Mouse (Mus musculus) left cerebral cortex, adult 18-20 months (tissue): ENCODE results near the gene Erp44. TPM values are rescaled to one million over a fixed set of nuclear protein-coding genes. Genes with fewer than 3 reads are reported as not detected.

Experiments used
- DNase-seq, 2 experiments: peaks; one replicate each; pipeline ENCODE4 v3.0.0; 2021 to 2022; ENCODE audit warnings: low spot score in 2 of 2, mixed read lengths in 1 of 2
- microRNA-seq, 2 experiments: library from miRNA; unstranded; fragments of <30 nt; microRNA quantifications; one replicate each; pipeline ENCODE4 v1.2.0; 2021
- total RNA-seq, 2 experiments: library from RNA; stranded (reverse); gene quantifications; 2 replicates each; pipeline ENCODE4 v1.2.3; 2021

Erp44 gene
- total RNA-seq, 2 experiments from 2014 or later: 36.3 to 38.9 TPM

DNA sequence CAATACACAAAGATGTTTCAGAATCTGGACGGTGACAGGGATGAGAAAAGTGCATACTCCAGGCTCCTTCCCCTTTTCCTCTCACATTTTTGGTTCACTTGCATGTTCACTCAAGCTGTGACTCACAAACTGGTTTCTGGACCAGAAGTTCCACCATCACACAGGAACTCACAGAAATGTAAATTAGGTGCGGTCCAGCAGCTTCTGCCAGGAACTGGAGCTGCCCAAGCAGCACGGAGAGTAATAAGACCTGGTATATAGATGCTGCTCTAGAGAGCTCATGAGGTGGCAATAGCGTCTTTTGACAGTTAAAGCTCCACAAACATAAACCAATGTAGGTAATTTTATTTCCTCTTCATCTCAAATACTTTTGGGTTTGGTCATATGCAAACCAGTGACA, 36.9 kb downstream of the Erp44 start:
- DNase-seq: no peak

DNA sequence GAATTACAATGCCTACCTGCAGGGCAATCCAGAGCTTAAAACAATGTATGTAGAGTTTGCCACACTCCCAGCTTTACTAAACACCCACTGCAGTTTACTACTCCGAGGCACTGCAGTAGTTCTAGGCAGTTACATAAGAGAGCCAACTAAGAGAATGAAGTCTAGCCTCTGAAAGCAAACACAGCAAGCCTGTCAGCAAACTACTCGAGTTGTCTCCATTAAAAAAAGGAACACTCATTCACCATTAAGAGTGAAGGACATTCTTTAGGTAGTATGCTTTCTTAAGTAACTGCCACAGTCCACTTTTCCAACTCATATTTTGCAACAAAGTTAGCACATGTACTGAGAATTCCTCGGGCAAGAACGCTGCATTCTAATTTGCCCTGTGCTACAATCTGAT, 40.3 kb downstream of the Erp44 start:
- peak in 1 of 2 experiments; percentile 11 for DNase-seq

- DNase-seq: no peak
These were observed 42.6 kb downstream of the Erp44 start for GRCm38 (mm10) chr4:48236721-48237120.

- DNase-seq: no peak
These were observed 52.6 kb downstream of the Erp44 start for GRCm38 (mm10) chr4:48226800-48227199.

DNA sequence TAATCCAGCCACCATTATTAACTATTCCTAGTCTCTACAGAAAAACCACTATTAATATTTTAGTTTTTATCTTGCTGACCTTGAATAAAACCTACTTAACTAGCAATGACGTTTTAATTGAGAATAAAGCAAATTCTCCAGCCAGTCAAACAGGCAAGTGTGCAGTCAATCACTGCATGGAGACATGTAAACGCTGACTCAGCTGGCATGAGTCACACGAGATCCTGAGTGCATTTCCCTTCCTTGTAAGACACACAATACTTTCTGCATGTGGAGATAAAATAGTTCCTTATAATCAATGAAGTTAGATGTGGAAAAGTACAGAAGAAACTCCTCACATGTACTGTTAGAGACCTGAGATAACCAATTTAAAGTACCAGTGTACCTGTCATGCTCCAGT, 53.8 kb downstream of the Erp44 start:
- no peak for DNase-seq

- DNase-seq: peak; percentile 54 to 75
These were observed 54.2 kb downstream of the Erp44 start for GRCm38 (mm10) chr4:48225173-48225572.

DNA sequence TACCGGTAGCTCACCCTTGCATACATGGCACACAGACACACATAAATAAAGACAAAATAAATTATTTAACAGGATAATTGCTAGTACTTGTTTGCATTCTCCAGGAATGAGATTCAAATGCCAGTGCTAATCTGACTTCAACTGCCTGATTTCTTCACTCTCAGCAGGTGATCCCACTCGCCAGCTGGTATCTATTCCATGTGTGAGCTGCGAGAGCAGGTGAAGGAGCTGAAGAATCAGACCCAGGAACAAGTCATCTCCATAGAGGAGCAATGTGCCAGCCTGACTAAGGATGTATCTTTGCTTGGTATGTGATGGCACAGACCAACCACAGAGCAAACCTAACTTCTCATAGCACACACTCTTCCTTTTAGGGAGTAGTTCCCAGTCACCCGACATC, 75.8 kb downstream of the Erp44 start:
- no peak for DNase-seq

DNA sequence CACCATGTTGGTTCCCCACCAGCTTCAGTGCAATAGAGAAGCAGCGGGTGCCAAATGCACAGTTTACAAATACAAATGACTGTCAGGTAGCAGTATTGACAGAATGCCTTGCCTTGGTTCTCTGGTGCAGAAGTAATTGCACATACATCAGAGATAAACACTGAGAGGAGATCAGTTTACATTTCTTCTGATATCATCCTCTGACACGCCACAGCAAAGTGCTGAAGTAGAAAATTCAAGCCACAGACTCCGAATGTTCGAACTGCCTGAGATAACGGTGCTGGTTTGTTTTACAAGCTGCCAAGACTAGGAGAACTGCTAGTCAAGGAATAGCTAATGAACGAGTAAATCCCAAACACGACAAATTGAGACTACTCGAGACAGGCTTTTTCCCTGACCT, 80.9 kb downstream of the Erp44 start:
- DNase-seq: no peak

GRCm38 (mm10) chr4:48197925-48198324, 81.4 kb downstream of the Erp44 start:
- no peak for DNase-seq

- DNase-seq: no peak
These were observed 97.1 kb downstream of the Erp44 start for GRCm38 (mm10) chr4:48182115-48182806.

GRCm38 (mm10) chr4:48181366-48181765, 98.0 kb downstream of the Erp44 start:
- DNase-seq: no peak

DNA sequence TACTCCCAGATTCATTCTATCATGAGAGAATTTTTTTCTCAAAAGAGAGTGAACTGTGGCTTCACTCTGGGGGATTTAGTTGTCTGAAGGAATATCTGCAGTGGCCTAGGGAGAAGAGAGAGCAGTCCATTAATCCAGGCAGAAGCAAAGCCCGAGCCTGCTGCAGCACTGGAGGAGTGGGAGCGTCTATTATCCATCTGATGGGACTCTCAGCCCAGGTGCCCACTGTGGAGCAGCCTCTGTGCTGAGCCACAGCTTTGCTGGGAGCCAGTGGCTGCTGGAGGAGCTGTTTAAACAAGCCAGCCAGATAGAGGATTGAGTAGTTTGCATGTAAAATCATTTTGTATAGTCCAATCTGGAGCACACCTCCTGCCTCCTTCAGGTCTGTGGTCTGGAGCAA, 98.4 kb downstream of the Erp44 start:
- no peak for DNase-seq

DNA sequence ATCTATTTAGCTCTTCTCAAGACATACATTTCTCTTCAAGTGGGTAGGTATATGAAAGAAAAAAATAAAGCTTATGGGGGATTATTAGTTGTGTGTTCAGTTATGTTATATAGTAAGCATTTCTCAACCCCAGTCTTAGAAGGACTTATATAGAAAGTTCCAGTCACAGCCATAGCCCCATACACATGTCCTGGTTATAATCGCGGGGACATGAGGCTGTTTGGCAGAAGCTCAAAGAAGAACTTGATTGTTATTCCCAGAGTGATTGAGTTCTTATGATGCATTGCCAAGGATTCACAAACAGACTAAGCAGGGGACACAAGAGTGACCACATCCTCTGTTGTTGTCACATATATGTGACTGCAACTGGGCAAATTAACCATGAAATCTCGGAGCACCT, 103.7 kb downstream of the Erp44 start:
- no peak for DNase-seq

- no peak for DNase-seq
These were observed 115.5 kb downstream of the Erp44 start for GRCm38 (mm10) chr4:48163851-48164250.

DNA sequence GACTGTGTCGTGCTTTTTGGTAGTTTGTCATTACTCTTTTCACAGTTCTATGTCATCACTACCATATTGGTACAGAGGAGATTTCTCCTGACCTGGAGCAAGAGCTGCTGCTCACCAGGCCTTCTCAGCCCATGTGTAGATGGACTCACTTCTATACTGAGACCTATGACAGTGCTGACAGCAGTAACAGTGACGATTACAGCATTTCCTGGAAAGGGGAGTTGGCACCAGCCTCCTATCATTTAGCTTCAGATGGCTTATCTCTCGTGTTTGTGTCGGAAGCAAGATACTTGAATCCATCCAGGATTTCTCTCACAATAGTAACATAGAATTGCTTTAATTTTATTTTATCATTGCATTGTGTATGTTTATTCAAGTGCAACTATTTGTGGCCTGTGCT, 119.0 kb downstream of the Erp44 start:
- DNase-seq: no peak

DNA sequence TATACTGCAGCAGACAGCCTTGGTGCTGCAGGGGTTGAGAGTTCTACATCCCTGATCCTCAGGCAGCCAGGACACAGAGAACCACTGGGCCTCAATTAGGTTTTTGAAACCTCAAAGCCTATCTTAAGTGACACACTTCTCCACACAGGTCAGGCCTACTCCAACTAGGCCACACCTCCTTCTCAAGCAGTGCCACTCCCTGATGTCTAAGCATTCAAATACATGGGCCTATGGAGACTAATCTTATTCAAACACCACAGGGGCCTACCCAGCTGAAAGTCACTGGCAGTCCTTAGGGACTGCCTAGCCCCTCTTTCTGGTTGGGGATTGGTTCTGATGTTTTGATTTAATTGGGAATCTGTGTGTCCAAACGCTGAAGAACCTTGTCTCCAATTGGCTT, 123.5 kb downstream of the Erp44 start:
- no peak for DNase-seq

- DNase-seq: peak; percentile 16 to 43
These were observed 126.1 kb downstream of the Erp44 start for GRCm38 (mm10) chr4:48153229-48153628.

- DNase-seq: no peak
These were observed 129.9 kb downstream of the Erp44 start for GRCm38 (mm10) chr4:48149492-48149891.

Small RNA genes lying within 50 kb of the gene (microRNA-seq; reads per million reads assigned to microRNA genes)
- gene Mir1958: 0 reads per million in 2 experiments

Other genes with a start within 250 kb of the Erp44 start
- gene Nr4a3, start 234.4 kb downstream of the Erp44 start, total RNA-seq: 10 to 100 TPM; 23.7 to 48.0 TPM
- 10 to 100 TPM; 20.9 to 22.1 TPM for gene Stx17, start 154.6 kb downstream of the Erp44 start, total RNA-seq
- 10 to 100 TPM; 11.8 to 13.1 TPM for gene Invs, start 202 bp upstream of the Erp44 start, total RNA-seq
- 10 to 100 TPM; 23.7 to 29.2 TPM for gene Tex10, start 193.9 kb upstream of the Erp44 start, total RNA-seq